Mouse (Mus musculus) layer of hippocampus, adult 11-12 months (tissue): Measurements from ENCODE around the gene Dusp19.

Experiments
- DNase-seq: peaks from one replicate; pipeline ENCODE4 v3.0.0; 2022; ENCODE audit warnings: low spot score

Dusp19 gene

GRCm38 (mm10) chr2:80638364-80639241 lies 21.8 kb downstream of the Dusp19 start:
- peak; percentile 94 for DNase-seq

- no peak for DNase-seq
Measured at GRCm38 (mm10) chr2:80639398-80639797, 22.6 kb downstream of the Dusp19 start.

DNA sequence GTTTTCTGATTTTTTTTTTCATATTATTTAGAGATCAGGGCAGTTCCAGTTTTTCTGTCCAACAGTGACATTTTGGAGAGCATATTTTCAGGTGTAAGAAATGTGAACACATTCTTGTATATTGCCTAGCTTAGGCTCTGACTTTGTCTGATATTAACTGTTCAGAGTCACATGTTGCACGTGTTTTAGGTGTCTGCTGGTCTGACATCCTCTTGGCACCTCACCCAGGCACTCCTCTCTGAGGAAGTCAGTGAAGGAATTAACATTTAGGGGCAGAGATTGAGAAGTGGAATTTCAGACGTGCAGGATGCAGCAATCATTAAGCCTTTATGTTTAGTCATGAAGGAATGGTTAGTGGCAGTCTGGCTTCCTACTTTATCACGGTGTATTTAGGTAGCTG lies 23.0 kb downstream of the Dusp19 start:
- no peak for DNase-seq

DNA sequence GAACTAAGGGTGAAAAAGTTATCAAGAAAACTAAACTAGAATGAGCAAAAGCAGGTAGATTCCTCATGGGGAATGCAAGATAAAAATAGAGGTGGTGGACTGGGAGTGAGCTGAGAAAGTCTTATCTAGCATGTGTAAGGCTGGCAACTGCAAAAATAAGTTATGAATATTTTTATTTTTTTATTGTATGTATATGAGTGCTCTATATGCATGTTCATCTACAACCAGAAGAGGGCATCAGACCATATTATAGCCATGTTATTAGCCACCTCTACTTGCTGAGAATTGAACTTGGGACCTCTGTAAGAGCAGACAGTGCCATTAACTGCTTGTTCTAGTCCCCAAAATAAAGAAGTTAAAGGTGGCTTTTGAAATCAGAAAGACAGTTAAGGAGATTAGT lies 44.6 kb downstream of the Dusp19 start:
- DNase-seq, result no peak

- no peak for DNase-seq
Measured at GRCm38 (mm10) chr2:80662682-80663081, 45.8 kb downstream of the Dusp19 start.

- DNase-seq, result peak; percentile 17
Measured at GRCm38 (mm10) chr2:80667396-80667964, 50.6 kb downstream of the Dusp19 start.

GRCm38 (mm10) chr2:80669868-80670666 lies 53.2 kb downstream of the Dusp19 start:
- DNase-seq, result peak; percentile 10

GRCm38 (mm10) chr2:80678803-80679202 lies 62.0 kb downstream of the Dusp19 start:
- no peak for DNase-seq
